Mouse (Mus musculus) left cerebral cortex, postnatal 14 days (tissue): ENCODE data around the gene Awat2. TPM values are rescaled to one million over a fixed set of nuclear protein-coding genes. Genes with fewer than 3 reads are reported as not detected.

ENCODE experiments used
- microRNA-seq, 2 experiments: library from miRNA; unstranded; fragments of <30 nt; microRNA quantifications; one replicate each; pipeline ENCODE4 v1.2.0; 2022
- total RNA-seq, 2 experiments: library from RNA; stranded (reverse); gene quantifications; 2 replicates each; pipeline ENCODE4 v1.2.3; 2021

Gene Awat2
- total RNA-seq, 2 experiments from 2014 or later: not detected

Small RNAs within 50 kb of the gene (microRNA-seq; reads per million reads assigned to microRNA genes)
- gene Mir676: 2,593 to 4,088 reads per million in 2 experiments

Other genes with a start within 250 kb of the Awat2 start
- not detected for gene Otud6a, start 13.7 kb downstream of the Awat2 start, total RNA-seq
- 10 to 100 TPM; 32.6 to 35.0 TPM for gene Igbp1, start 51.6 kb upstream of the Awat2 start, total RNA-seq
- under 1 TPM; 0.08 to 0.18 TPM for gene Dgat2l6, start 82.1 kb upstream of the Awat2 start, total RNA-seq
- gene Awat1, start 129.5 kb upstream of the Awat2 start, total RNA-seq: not detected
- gene P2ry4, start 152.2 kb upstream of the Awat2 start, total RNA-seq: not detected
- under 1 TPM; 0.26 to 0.32 TPM for gene Arr3, start 162.8 kb upstream of the Awat2 start, total RNA-seq
- 1 to 10 TPM in 1 of 2 experiments, under 1 TPM in 1; 0.97 to 1.1 TPM for gene Kif4, start 183.0 kb upstream of the Awat2 start, total RNA-seq
- gene Pdzd11, start 183.9 kb upstream of the Awat2 start, total RNA-seq: 10 to 100 TPM; 37.8 to 42.1 TPM